Mouse (Mus musculus): ENCODE measurements around the gene Hoxb6.

Gene Hoxb6

GRCm38 (mm10) chr11:96349491-96350340 is 57.4 kb downstream of the Hoxb6 start:
- no peak for DNase-seq (ENCODE audit: extremely low read depth, low read depth)

- no peak for DNase-seq (ENCODE audit: extremely low read depth, low read depth)
These were observed 58.0 kb downstream of the Hoxb6 start, which contains the start of gene Hoxb2 for GRCm38 (mm10) chr11:96350341-96350624. TSS of gene Hoxb2 (plus strand) at chr11:96350525.

- DNase-seq (ENCODE audit: extremely low read depth, low read depth), result no peak
These were observed 58.5 kb downstream of the Hoxb6 start for GRCm38 (mm10) chr11:96350791-96351190.

All from MEL-GATA-1-ER (cell line).